Mouse (Mus musculus): Measurements from ENCODE around the gene Styxl1. TPM values are rescaled to one million over a fixed set of nuclear protein-coding genes. Genes with fewer than 3 reads are reported as not detected.

The Styxl1 gene
- polyA plus RNA-seq, 1 experiment from 2014 or later = 0.30 TPM

DNA sequence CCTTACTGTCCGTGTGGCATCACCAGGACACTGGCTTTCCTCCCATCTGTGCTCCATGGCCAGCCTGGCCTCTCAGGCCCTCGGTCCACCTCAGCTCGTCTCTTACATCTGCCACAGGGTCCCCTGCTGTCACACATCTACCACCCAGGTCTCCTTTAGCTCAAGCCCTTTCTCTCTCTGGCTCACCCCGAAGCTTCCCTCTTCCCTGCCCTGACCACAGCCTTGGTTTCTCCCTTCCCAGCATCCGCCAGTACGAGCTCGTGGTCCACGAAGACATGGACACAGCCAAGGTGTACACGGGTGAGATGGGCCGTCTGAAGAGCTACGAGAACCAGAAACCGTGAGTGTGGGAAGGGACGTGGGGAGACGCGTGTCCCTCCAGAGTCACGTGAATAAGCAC lies 46.9 kb downstream of the Styxl1 start:
- no peak for ATAC-seq
- Histone ChIP-seq H3K9ac (no peak overlapping the region), H3K4me1 (replicated peaks) (peaks cover 11% of the 10 kb centered on the region), H3K27ac (no peak overlapping the region), H3K36me3 (peaks cover 65% of the 10 kb centered on the region), H3K27me3 (replicated peaks) (no peaks in the 10 kb centered on the region), H3K4me2 (replicated peaks) (no peak overlapping the region), H3K4me3 (replicated peaks) (no peak overlapping the region), H3K9me3 (no peaks in the 10 kb centered on the region)
- WGBS = 93% methylated on average over 16 of the region's 16 CpGs

DNA sequence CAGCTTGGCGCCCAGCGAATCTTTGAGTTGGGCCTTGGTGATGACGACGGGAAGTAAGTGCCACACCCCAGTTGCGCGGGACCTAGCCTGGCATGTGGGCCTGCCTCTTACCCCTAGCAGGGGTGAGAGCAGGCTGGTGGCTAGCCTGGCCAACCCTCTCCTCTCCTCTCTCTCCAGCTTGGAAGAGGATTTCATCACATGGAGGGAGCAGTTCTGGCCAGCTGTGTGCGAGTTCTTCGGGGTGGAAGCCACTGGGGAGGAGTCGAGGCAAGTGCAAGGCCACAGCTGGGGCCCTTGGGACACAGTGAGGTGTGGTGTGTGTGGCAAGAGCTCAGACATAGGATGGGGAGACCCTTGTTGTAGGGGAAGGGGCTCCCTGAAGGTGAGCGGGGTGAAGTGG lies 47.3 kb downstream of the Styxl1 start:
- Histone ChIP-seq H3K27me3 (replicated peaks) (no peaks in the 10 kb centered on the region), H3K9me3 (no peaks in the 10 kb centered on the region), H3K9ac (no peak overlapping the region), H3K36me3 (peaks cover 61% of the 10 kb centered on the region), H3K4me3 (replicated peaks) (no peak overlapping the region), H3K4me1 (replicated peaks) (peaks cover 15% of the 10 kb centered on the region), H3K4me2 (replicated peaks) (no peak overlapping the region), H3K27ac (no peak overlapping the region)
- 92% methylated on average over 10 of the region's 10 CpGs for WGBS
- no peak for ATAC-seq

DNA sequence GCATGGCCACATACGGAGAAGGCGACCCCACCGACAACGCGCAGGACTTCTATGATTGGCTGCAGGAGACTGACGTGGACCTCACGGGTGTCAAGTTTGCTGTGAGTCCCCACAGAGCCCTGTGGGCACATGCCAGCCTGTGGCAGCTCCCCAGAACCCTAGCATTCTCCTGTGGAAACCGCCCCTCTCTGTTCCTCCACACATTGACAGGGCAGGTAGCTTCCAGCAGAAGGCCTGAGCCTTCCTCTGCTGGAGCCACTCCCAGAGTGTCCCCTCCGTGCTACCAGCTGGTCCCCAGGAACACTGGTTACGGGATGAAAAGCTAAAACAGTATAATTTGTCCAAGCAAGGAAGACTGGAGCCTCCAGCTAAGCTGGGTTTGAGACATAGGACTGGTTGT lies 47.9 kb downstream of the Styxl1 start:
- Histone ChIP-seq H3K36me3 (peaks cover 55% of the 10 kb centered on the region), H3K27ac (no peak overlapping the region), H3K9ac (no peak overlapping the region), H3K4me1 (replicated peaks) (peaks cover 22% of the 10 kb centered on the region), H3K27me3 (replicated peaks) (no peaks in the 10 kb centered on the region), H3K9me3 (no peaks in the 10 kb centered on the region), H3K4me2 (replicated peaks) (no peak overlapping the region), H3K4me3 (replicated peaks) (no peak overlapping the region)
- no peak for ATAC-seq
- WGBS = 96% methylated on average over 10 of the region's 10 CpGs

DNA sequence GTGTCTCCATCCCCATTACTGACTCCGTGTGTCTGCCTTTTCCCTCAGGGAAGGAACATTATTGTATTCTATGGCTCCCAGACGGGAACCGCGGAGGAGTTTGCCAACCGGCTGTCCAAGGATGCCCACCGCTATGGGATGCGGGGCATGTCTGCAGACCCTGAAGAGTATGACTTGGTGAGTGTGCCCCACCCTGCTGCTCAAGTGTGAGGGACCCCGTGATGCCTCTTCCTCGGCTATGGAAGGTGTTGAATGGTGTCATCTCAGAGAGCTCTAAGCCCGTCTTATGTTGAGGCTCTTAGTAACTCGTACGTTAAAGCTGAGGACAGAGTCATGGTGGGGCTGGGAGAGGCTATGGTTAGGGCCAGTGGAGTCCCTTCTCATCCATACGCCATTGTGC lies 48.8 kb downstream of the Styxl1 start:
- Histone ChIP-seq H3K27ac (no peak overlapping the region), H3K27me3 (replicated peaks) (no peaks in the 10 kb centered on the region), H3K36me3 (peaks cover 47% of the 10 kb centered on the region), H3K9ac (no peak overlapping the region), H3K4me3 (replicated peaks) (no peak overlapping the region), H3K9me3 (no peaks in the 10 kb centered on the region), H3K4me2 (replicated peaks) (no peak overlapping the region), H3K4me1 (replicated peaks) (peaks cover 31% of the 10 kb centered on the region)
- ATAC-seq = no peak
- WGBS = 92% methylated on average over 13 of the region's 13 CpGs

DNA sequence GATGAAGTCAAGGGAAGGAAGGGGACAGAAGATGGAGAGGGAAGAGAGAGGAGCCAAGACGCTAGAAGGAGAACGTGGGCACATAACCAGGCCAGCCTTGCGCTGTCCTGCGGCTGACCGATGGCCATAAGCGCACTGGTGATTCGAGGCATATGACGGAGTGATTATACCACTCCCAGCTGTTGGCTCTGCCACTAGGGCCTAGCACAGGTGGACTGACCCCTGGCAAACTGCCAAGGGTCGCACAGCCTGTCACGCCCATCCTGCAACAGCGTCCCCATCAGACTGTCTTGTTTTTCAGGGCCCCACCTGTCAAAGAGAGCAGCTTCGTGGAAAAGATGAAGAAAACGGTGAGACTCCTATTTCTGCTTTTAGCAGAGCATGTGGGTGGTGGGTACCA lies 49.8 kb downstream of the Styxl1 start:
- no peak overlapping the region for H3K4me3 ChIP-seq (replicated peaks)
- ATAC-seq = no peak
- H3K27me3 ChIP-seq (replicated peaks) = no peaks in the 10 kb centered on the region
- no peak overlapping the region for H3K4me2 ChIP-seq (replicated peaks)
- no peak overlapping the region for H3K9ac ChIP-seq
- no peak overlapping the region for H3K27ac ChIP-seq
- peaks cover 31% of the 10 kb centered on the region for H3K4me1 ChIP-seq (replicated peaks)
- H3K36me3 ChIP-seq = peaks cover 37% of the 10 kb centered on the region
- WGBS = 90% methylated on average over 13 of the region's 13 CpGs
- no peaks in the 10 kb centered on the region for H3K9me3 ChIP-seq

DNA sequence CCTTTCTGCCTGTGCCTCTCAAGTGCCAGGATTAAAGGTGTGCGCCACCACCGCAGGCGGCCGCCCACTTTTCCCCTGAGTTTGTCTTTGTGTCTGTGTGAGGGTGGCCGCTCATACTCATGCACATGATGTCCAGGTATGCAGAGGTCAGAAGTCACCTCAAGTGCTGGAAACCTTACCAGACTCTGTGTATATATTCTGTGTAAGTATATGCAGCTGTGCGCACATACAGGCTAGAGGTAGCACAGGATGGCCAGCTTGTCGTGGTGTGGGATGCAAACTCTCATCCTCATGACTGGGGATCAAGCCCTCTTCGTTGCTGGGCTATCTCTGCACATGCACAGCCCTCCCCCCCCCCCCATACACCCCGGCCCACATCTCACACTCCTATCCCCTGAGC lies 50.3 kb downstream of the Styxl1 start:
- no peak for ATAC-seq
- Histone ChIP-seq H3K4me3 (replicated peaks) (no peak overlapping the region), H3K9me3 (no peaks in the 10 kb centered on the region), H3K27me3 (replicated peaks) (no peaks in the 10 kb centered on the region), H3K4me1 (replicated peaks) (peaks cover 34% of the 10 kb centered on the region), H3K36me3 (peaks cover 32% of the 10 kb centered on the region), H3K9ac (no peak overlapping the region), H3K4me2 (replicated peaks) (no peak overlapping the region), H3K27ac (no peak overlapping the region)
- WGBS = 89% methylated on average over 9 of the region's 9 CpGs

DNA sequence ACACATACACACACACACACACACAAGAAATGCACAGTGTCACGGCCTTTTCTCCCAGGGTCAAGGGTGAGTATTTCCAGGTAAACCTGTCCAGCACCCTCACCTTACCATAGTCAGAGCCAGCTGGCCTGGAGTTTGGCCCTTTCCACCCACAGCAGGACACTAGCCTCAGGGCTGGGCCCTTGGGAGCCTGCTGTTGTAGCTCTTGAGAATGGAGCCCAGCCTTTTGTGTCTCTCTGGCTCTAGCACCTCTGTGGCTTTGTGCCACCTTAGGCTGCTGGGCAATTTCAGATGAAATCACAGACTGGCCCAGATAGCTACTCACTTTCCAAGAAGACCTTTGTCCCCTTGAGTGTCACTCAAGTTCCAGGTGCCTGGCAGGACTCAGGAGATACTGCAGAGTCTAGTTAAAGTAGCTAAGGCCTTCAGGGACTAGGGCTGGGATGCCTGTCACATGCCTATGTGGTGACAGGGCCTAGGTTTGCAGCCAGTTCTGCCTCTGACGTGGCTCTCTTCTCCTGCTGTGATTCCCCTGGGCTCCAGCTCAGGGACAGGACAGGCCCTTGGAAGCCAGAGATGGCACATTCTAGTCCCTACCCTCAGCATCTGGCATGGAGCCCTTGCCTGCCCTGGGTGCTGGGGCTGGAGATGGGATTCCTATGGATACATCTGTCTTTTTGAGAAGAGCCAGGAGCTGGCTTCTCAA lies 51.4 kb downstream of the Styxl1 start:
- Histone ChIP-seq H3K27me3 (replicated peaks) (no peaks in the 10 kb centered on the region), H3K4me1 (replicated peaks) (peaks cover 34% of the 10 kb centered on the region), H3K36me3 (peaks cover 22% of the 10 kb centered on the region), H3K9me3 (no peaks in the 10 kb centered on the region), H3K4me3 (replicated peaks) (no peak overlapping the region), H3K9ac (peak overlapping the region; percentile 46), H3K27ac (0 out of 2 replicates have a peak overlapping the region, but pooled peaks have one; percentile 40), H3K4me2 (replicated peaks) (peak overlapping the region; percentile 51; the same call in 1 of the 2 replicates)
- ATAC-seq = peak; percentile 25; the same call in 1 of the 2 replicates
- 79% methylated on average over 2 of the region's 2 CpGs for WGBS

DNA sequence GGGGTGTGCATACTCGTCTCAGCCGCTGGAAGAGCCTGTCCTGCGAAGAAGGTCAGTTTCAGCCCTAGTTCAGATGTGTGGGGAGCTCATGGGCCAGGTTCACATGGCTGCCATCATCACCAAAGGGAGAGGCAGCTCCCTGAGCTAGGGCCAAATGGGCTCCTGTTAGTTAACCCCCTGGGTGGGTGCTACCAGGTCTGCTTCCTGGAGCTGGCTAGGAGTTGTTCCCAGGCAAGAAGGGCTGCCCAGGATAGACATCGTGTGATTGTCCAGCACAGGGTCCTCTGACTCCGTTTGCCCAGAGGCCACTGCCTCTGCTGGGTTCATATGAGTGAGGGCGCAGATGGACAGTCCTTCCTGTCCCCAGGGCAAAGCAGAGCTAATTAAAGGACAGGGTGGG lies 52.2 kb downstream of the Styxl1 start:
- peak overlapping the region; percentile 69 for H3K27ac ChIP-seq
- no peak for ATAC-seq
- H3K4me3 ChIP-seq (replicated peaks) = peak overlapping the region; percentile 19; the same call in 1 of the 2 replicates
- H3K9ac ChIP-seq = peak overlapping the region; percentile 46
- peaks cover 34% of the 10 kb centered on the region for H3K4me1 ChIP-seq (replicated peaks)
- no peaks in the 10 kb centered on the region for H3K9me3 ChIP-seq
- peak overlapping the region; percentile 51 for H3K4me2 ChIP-seq (replicated peaks)
- peaks cover 14% of the 10 kb centered on the region for H3K36me3 ChIP-seq
- WGBS = 42% methylated on average over 6 of the region's 6 CpGs
- H3K27me3 ChIP-seq (replicated peaks) = no peaks in the 10 kb centered on the region

DNA sequence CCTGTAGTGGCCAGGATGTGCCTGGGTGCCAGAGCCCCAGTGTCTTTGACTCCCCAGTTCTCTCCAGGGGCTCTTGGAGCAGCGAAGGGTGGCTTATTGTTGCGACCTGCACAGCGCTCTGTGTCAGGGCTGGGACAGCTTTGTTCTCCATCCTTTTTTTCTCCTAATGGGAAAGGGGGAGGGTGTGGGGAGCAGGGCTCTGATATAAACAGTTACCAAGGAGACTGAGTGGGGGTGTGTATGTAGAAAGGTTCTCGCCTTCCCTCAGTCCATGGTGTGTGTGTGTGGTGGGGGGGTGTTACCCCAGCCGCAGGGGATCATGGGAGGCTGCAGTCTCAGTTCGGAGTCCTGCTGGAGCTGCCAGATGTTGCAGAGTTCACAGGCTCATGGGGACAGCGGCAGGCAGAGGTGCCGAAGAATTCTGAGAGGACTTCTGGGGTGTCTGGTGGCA lies 52.8 kb downstream of the Styxl1 start:
- H3K9ac ChIP-seq = peak overlapping the region; percentile 46
- peak overlapping the region; percentile 19; the same call in 1 of the 2 replicates for H3K4me3 ChIP-seq (replicated peaks)
- ATAC-seq = peak; percentile 79
- no peaks in the 10 kb centered on the region for H3K9me3 ChIP-seq
- peaks cover 34% of the 10 kb centered on the region for H3K4me1 ChIP-seq (replicated peaks)
- H3K27me3 ChIP-seq (replicated peaks) = no peaks in the 10 kb centered on the region
- peaks cover 8% of the 10 kb centered on the region for H3K36me3 ChIP-seq
- H3K27ac ChIP-seq = peak overlapping the region; percentile 69
- H3K4me2 ChIP-seq (replicated peaks) = peak overlapping the region; percentile 51
- 32% methylated on average over 8 of the region's 8 CpGs for WGBS

DNA sequence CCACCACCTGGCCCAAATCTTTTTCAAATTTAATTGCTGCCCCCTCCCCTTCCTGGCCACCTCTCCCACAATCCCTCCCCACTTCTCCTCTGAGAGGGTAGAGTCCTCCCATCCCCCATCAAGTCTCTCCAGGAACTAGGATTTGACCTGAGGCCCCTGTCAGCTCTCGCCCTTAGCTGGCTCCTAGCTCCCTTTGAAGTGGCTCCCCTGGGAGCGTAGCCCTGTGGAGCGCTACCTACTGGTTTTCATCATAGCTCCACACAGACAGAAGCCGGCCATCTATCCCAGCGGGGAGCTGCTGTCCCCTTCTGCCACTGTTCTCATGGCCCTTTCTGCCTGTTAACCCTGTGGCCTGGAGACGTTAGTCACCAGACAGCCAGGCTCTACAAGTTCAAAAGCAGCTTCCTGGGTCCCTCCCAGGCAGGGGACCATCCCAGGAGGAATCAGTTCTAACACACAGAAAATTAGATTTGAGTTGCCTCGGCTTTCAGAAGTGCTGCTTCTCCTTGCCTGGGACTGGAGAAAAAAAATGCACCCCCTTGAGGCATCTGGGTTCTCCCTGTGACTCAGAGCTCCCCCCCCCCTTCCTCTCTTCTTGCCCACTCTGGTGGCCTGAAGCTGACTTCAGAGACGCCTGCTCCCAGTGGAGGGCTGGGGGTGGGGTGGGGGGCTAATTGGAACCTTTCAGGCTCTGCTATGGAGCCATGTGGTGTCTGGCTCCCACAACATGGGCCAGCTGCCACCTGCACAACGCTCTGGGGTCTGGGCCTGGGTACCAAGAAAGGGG lies 53.5 kb downstream of the Styxl1 start:
- H3K36me3 ChIP-seq = peaks cover 4% of the 10 kb centered on the region; the same call in 1 of the 2 replicates
- peaks cover 34% of the 10 kb centered on the region for H3K4me1 ChIP-seq (replicated peaks)
- peak; percentile 48 for ATAC-seq
- 23% methylated on average over 9 of the region's 9 CpGs for WGBS
- no peak overlapping the region for H3K4me3 ChIP-seq (replicated peaks)
- no peak overlapping the region for H3K9ac ChIP-seq
- peak overlapping the region; percentile 51 for H3K4me2 ChIP-seq (replicated peaks)
- H3K27me3 ChIP-seq (replicated peaks) = no peaks in the 10 kb centered on the region
- peak overlapping the region; percentile 69 for H3K27ac ChIP-seq
- no peaks in the 10 kb centered on the region for H3K9me3 ChIP-seq

DNA sequence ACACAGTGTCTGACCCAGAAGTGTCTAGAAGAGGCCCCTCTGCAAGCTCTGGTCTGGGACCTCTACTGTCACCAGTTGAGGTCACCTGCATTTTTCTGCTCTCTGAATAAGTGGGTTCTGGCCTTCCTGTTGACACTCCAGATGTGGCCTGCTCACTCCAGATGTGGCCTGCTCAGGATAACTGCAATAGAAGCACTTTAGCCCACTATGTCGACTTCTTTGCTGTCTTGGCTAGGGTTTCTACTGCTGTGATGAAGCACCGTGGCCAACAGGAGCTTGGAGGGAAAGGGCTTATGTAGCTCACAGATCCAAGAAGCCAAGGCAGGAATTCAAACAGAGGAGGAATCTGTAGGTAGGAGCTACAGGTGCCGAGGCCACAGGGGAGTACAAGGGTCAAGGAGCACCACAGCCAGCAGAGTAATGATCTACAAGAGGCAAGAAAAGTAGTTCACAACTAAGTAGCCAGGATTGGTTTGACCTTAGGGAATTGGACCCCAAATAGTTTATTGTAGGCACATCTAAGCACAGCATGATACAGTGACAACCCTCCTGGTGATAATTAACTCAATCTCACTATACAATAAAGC lies 54.9 kb downstream of the Styxl1 start:
- Histone ChIP-seq H3K9ac (no peak overlapping the region), H3K9me3 (no peaks in the 10 kb centered on the region), H3K27ac (no peak overlapping the region), H3K4me2 (replicated peaks) (no peak overlapping the region), H3K27me3 (replicated peaks) (no peaks in the 10 kb centered on the region), H3K4me1 (replicated peaks) (peaks cover 34% of the 10 kb centered on the region), H3K36me3 (0 out of 2 replicates have a peak, but pooled peaks cover 4% of the 10 kb centered on the region), H3K4me3 (replicated peaks) (no peak overlapping the region)
- 50% methylated on average over 3 of the region's 3 CpGs for WGBS
- ATAC-seq = no peak

DNA sequence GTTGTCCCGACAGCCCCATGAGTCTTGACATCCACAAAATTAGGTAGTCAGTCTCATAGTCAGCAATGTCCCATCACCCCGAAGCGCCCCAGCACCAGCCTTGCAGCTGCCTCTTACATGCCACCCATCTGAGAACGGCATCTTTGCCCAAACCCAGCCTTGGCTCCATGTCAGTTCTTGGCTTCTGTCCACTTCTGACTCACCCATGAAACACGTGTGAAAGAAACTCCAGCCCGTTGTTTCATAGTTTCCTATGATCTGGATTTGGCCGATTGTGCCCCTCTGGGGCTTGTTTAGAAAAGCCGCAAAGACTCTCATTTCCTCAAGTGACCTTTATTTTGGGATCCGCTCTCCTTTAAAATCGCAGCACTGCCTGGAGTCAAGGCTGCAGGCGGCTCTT lies 56.1 kb downstream of the Styxl1 start:
- H3K27me3 ChIP-seq (replicated peaks) = no peaks in the 10 kb centered on the region
- peaks cover 31% of the 10 kb centered on the region for H3K4me1 ChIP-seq (replicated peaks)
- H3K36me3 ChIP-seq = 0 out of 2 replicates have a peak, but pooled peaks cover 7% of the 10 kb centered on the region
- no peak overlapping the region for H3K9ac ChIP-seq
- H3K4me2 ChIP-seq (replicated peaks) = no peak overlapping the region
- H3K27ac ChIP-seq = no peak overlapping the region
- H3K4me3 ChIP-seq (replicated peaks) = no peak overlapping the region
- H3K9me3 ChIP-seq = no peaks in the 10 kb centered on the region
- WGBS = 79% methylated on average over 11 of the region's 11 CpGs
- no peak for ATAC-seq

Data from intestine, embryonic 15.5 days (tissue).